Mouse (Mus musculus): Measurements from ENCODE around the gene Olfr1396.
A peak's percentile ranks its signal among the peaks of the same experiment; 100 is the strongest.
"Not testable (repeated sequence)": the region's sequence is repeated elsewhere in the genome, so short reads cannot be mapped to it uniquely, and the experiment has no call there.

The Olfr1396 gene

DNA sequence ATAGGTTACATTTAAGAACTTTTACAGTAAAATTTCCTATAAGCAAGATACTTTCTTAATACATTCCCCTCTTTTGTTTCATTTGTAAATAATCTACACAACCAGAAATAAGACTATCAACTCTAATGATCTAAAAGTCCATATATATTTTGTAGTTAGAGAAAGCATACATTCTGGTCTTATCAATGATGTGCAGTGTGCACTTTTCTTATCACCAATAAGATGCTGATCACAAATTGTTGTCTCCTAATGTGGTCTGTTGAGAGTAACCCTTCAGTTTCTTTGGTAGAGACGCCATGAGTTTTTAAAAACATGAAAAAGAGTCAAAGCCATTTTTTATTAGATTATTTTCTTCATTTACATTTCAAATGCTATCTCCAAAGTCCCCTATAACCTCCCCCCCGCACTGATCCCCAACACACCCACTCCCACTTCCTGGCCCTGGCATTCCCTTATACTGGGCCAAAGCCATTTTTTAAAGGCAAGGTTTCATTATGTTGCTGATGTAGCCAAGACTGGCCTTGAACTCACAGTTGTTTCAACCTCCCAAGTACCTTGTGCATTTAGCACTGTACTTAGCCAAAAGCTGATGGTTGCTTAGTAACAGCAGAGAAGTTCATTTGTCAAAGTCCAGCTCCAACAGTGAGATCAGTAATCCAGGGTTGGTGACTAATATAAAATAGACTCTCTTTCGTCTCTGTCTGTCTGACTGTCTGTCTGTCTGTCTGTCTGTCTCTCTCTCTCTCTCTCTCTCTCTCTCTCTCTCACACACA, 24.8 kb downstream of the Olfr1396 start:
- DNase-seq = no peak

GRCm38 (mm10) chr11:49088990-49089652, 25.6 kb downstream of the Olfr1396 start:
- DNase-seq = no peak

- DNase-seq = peak; percentile 78
Measured at GRCm38 (mm10) chr11:49087830-49088616, 26.7 kb downstream of the Olfr1396 start.

DNA sequence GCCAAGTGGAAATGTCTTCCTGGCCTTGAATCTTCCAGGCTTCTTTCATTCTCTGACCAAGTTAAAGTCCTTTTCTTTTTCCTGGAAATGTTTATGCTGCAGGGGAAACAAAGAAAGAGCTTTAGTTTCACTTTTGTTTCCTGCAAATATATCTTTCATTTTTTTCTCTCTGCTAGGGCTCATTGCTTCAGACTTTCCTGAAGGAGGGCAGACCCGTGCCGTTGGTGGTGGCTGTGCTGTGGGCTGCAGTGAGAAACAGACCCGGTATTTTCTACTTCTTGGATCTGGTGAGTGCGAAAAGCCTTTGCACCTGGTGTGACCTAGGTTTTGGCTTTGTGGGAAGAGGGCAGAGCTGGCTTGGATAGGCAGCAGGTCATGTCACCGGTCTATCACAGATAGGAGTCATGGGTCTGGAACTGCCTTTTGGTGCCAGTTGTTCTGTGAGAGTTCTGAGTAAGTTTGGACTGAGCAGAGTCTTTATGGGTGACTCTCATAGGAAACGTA, 27.8 kb downstream of the Olfr1396 start:
- DNase-seq = peak; percentile 61

DNA sequence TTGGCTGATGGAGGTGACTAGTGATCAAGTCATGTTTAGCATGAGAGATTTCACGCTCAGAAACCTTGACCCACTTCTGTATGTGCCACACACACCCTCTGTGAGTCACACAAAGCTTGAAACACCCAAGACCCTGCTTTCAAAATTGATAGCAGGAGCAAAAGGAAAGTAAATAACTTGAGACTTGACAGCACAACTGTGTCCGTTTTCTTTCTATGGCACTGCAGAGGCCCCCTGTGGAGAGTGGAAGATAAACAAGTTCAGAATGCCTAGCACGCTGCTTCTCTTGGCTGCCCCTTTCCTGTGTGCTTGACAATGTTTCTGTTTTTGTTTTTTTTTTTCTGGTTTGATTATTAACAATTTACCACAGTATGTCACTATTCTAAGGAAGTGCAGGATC, 29.8 kb downstream of the Olfr1396 start:
- DNase-seq = peak; percentile 66

DNA sequence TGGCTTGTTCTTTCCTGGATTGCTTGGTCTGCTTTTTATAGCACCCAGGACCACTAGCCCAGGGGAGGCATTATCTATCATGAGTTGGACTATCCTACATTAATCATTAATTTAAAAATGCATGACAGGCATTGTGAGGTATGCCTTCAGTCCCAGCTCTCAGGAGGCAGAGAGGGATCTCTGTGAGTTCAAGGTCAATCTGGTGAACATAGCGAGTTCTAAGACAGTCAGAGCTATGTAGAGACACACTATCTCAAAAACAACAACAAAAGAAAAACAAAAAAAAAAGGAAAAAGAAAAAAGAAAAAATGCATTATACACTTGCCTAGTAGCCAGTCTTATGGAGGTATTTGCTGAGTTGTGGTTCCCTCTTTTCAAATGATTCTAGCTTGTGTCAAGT, 30.3 kb downstream of the Olfr1396 start:
- no peak for DNase-seq

DNA sequence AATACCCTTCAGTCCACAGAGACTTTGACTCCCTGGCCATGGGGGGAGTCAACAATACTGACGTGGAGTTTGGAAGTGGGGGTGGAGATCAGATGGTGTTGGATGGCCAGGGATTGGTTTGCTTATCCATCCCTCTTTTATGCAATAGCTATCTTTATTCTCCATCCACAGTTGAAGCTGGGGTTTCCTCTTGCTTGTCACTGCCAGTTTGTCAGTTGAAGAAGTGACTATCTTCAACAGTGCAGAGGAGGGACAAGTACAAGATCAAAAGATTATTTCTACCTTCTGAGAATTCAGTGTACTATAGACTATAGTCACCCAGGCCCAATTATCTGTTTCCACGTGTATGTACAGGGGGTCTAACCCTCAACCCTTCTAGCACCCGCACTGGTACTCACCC, 30.9 kb downstream of the Olfr1396 start:
- no peak for DNase-seq

GRCm38 (mm10) chr11:49083146-49083545, 31.5 kb downstream of the Olfr1396 start:
- no peak for DNase-seq

DNA sequence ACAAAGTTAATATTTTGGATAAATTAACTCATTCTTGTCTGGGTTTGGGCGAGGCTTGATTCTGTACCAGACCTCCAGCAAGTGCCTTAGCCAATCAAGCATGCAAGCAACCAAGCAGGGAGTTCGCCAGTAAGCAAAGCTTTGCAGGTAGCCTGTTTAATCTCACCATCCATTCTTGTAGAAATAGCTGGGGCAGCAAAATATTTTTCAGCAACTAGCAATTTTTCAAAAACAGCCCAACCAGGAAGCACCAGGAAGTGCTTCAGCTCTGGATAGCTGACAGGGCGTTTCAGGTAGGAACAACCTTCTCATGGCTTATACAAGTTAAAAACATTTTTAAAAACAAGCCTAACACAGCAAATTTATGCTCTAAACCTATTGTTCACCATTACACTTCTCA, 32.8 kb downstream of the Olfr1396 start:
- no peak for DNase-seq

DNA sequence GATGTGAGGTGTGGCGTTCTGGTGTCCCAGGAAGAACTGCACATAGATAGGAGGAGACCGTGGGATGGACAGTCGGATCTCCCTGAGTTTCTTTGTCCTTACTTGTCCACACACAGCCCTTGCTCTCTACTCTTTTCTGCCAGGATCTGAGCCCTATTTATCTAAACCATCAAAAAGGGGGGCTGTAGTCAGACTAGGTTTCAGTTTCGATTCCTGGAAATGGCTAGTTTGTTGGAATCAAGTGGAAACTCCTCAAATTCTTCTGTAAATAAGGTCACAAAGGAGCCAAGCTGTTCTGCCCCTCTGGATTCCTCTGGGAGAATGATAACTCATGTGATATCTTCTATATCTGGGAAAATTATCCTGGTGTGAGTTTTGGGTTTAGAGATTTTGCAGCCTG, 33.3 kb downstream of the Olfr1396 start:
- no peak for DNase-seq

GRCm38 (mm10) chr11:49080636-49081035, 34.0 kb downstream of the Olfr1396 start:
- no peak for DNase-seq

- DNase-seq = no peak
Measured at GRCm38 (mm10) chr11:49078719-49079118, 36.0 kb downstream of the Olfr1396 start.

- no peak for DNase-seq
Measured at GRCm38 (mm10) chr11:49077012-49077411, 37.7 kb downstream of the Olfr1396 start.

- not testable (repeated sequence) for DNase-seq
Measured at GRCm38 (mm10) chr11:49076001-49076757, 38.5 kb downstream of the Olfr1396 start, which contains the start of gene Ifi47. Gene Ifi47 (plus strand): TSS chr11:49076587.

DNA sequence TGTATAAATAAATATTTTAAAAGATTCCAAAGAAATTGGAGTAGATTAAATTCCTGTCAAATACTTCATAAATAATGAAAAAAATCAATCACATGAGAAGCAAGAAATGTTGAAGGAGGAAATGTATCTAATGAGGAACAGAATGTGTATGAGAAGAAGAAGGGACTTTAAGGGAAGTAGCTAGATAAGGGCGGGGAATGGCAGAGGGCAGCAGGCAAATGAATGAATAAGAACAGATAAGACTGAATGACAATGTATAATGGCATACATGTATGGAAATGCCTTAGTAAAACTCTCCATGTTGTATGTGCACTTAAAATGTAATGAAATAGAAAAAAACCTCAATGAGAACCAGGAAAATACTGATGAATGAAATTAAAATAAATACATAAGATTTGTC, 46.3 kb downstream of the Olfr1396 start:
- DNase-seq = no peak

DNA sequence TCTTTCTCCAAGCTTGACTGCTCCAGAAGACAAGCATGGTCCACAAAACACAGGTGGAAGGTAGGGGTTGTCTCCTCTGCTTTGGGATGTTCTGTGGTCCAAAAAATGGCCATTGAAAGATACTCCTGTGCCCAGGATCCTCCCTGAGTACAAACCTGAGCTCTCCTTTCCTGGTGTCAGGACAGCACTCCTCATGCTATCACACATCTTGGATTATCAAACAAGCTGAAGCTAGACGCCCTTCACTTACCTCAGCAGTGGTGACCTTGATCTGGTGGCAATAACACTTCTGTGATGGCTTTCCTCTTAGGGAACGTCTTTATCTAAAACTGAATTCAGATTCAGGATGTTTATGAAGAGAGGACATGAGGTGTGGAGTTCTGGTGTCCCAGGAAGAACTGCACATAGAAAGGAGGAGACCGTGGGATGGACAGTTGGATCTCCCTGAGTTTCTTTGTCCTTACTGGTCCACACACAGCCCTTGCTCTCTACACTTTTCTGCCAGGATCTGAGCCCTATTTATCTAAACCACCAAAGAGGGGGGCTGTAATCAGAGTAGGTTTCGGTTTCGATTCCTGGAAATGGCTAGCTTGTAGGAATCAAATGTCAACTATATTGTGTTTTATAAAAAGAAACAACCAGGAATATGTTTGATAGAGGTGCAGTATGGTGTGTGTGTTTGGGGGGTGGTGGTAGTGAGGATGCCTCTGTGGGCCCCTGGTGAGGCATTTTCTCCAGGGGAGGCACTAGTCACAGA, 50.8 kb downstream of the Olfr1396 start, which contains the start of gene Tgtp2:
Tgtp2 (minus strand) TSS at position 494 of the 757 bp plus-strand sequence.
- peak; percentile 45 for DNase-seq

DNA sequence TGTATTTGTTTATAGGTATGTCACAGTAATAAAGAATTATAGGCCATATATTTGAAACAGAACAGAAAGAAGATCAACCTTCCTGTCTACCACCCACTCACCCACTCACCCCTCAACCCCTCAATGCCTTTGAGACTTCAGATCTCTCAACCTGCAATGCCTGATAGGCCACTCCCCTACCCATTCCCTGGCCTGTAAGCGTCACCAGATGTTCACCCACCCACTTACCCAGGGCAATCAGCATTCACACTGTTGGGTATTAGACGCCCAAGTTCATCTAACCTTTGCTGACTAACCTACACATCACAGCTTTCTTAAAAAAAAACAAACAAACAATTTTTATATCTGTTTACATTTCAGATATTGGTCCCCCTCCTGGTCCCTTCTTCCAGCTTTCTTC, 52.8 kb downstream of the Olfr1396 start:
- not testable (repeated sequence) for DNase-seq

GRCm38 (mm10) chr11:49060061-49060460, 54.6 kb downstream of the Olfr1396 start:
- not testable (repeated sequence) for DNase-seq
